Mouse (Mus musculus) mesoderm, embryonic 11.5 days (tissue): ENCODE data around the gene Phactr2.
A peak's percentile ranks its signal among the peaks of the same experiment; 100 is the strongest.

Source experiments
- DNase-seq: peaks from one replicate; pipeline ENCODE4 v3.0.0-alpha.2; 2012; ENCODE audit warnings: low read depth, low spot score

Phactr2 gene

GRCm38 (mm10) chr10:13448283-13449045, 25.7 kb downstream of the Phactr2 start:
- no peak for DNase-seq

GRCm38 (mm10) chr10:13446791-13447249, 27.4 kb downstream of the Phactr2 start:
- DNase-seq = no peak

- DNase-seq = no peak
Observed at GRCm38 (mm10) chr10:13444257-13444656, 30.0 kb downstream of the Phactr2 start.

GRCm38 (mm10) chr10:13443647-13444046, 30.6 kb downstream of the Phactr2 start:
- no peak for DNase-seq

GRCm38 (mm10) chr10:13440292-13440691, 33.9 kb downstream of the Phactr2 start:
- no peak for DNase-seq

- DNase-seq = no peak
Observed at GRCm38 (mm10) chr10:13438118-13438821, 35.9 kb downstream of the Phactr2 start.

GRCm38 (mm10) chr10:13437011-13437410, 37.2 kb downstream of the Phactr2 start:
- no peak for DNase-seq

- no peak for DNase-seq
Observed at GRCm38 (mm10) chr10:13433016-13433415, 41.2 kb downstream of the Phactr2 start.

- no peak for DNase-seq
Observed at GRCm38 (mm10) chr10:13431641-13432540, 42.3 kb downstream of the Phactr2 start.

GRCm38 (mm10) chr10:13429766-13430165, 44.4 kb downstream of the Phactr2 start:
- peak; percentile 72 for DNase-seq

GRCm38 (mm10) chr10:13429240-13429639, 45.0 kb downstream of the Phactr2 start:
- peak; percentile 80 for DNase-seq

GRCm38 (mm10) chr10:13428536-13428935, 45.7 kb downstream of the Phactr2 start:
- DNase-seq = no peak

- DNase-seq = no peak
Observed at GRCm38 (mm10) chr10:13427599-13427998, 46.6 kb downstream of the Phactr2 start.

- DNase-seq = no peak
Observed at GRCm38 (mm10) chr10:13425198-13425597, 49.0 kb downstream of the Phactr2 start.

GRCm38 (mm10) chr10:13424508-13424907, 49.7 kb downstream of the Phactr2 start:
- no peak for DNase-seq

GRCm38 (mm10) chr10:13424015-13424414, 50.2 kb downstream of the Phactr2 start:
- no peak for DNase-seq

- DNase-seq = no peak
Observed at GRCm38 (mm10) chr10:13422121-13422520, 52.1 kb downstream of the Phactr2 start.

- no peak for DNase-seq
Observed at GRCm38 (mm10) chr10:13419246-13419645, 55.0 kb downstream of the Phactr2 start.

GRCm38 (mm10) chr10:13415489-13416104, 58.6 kb downstream of the Phactr2 start:
- DNase-seq = no peak

- DNase-seq = no peak
Observed at GRCm38 (mm10) chr10:13412202-13412923, 61.8 kb downstream of the Phactr2 start.

GRCm38 (mm10) chr10:13411056-13411455, 63.2 kb downstream of the Phactr2 start:
- no peak for DNase-seq
